8 mouse cellular contexts compared by ENCODE assay signal in the genomic region with DNA sequence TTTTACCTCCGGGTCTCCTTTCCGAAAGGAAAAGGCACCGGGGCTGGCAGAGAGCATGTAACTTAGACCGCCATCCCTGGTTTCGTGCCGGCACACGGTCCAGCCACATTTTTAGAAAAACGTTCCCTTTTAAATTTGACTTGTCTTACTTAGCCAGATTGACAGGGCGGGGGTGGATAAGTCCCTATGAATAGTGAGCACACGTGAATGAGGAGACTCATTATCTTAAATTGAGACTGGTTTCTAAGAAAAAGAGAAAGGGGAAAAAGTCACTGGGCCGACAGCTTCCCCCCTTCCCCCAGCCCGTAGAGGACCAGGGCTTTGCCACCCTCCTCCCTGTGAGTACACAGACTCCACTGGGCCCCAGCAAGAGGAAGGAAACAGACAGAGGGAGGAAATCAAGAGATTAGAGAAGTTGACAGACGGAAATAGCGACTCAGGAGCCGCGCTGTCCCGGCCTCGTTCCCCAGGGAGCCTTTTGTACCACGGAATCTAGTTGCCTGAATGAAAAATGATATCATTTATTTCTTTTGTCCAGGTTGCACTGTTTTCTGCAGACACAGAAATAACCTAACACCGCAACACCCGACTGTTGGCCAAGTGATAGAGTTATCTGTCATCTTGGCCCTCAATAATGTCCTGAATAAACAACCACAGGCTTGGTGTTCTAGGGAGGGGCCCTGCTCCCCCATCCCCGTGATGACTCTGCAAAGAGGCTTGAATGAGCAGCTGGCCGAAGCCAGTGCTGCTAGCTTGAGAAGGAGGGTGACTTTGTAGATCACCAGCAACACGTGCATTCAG. TPM values are rescaled to one million over a fixed set of nuclear protein-coding genes. Genes with fewer than 3 reads are reported as not detected.
DNase-seq lines count a peak whose midpoint lies in the region; ATAC-seq and TF ChIP-seq lines count a peak whose summit lies in the region.

No protein-coding gene starts in this region.

- 11% methylated on average over 24 of the region's 24 CpGs for WGBS in lung, adult 2 months
- 13% methylated on average over 24 of the region's 24 CpGs for WGBS in heart, adult 2 months
- 16% methylated on average over 24 of the region's 24 CpGs for WGBS in lung, embryonic 16.5 days
- 19% methylated on average over 24 of the region's 24 CpGs for WGBS in stomach, embryonic 16.5 days

- H3K79me2 ChIP-seq in heart, adult 2 months (replicated peaks; ENCODE audit: control insufficient read depth, insufficient read depth, low read length): no peaks in the 10 kb centered on the region

- peak; percentile 55 to 66 for DNase-seq in lung, adult 18-20 months
- no peak for DNase-seq in lung, adult 2 months
- peak; percentile 64 to 79 for DNase-seq in heart, adult 2 months
- DNase-seq in kidney, adult 11 months: peak; percentile 78
- no peak for DNase-seq in thymus, postnatal 14 days
- no peak for DNase-seq in right cerebral cortex, postnatal 4 days

- TF ChIP-seq EP300 in heart, adult 2 months (IDR thresholded peaks at IDR 0.05; ENCODE audit: insufficient read depth, low read depth, low read length): 0 out of 2 replicates have a peak, but pooled peaks have one; percentile 27

- no peak for TF ChIP-seq POLR2A in lung, adult 2 months (IDR thresholded peaks at IDR 0.05; ENCODE audit: borderline replicate concordance, extremely low read depth, low read depth, low read length)
- TF ChIP-seq POLR2A in heart, adult 2 months (IDR thresholded peaks at IDR 0.05; ENCODE audit: insufficient read depth, low read depth, low read length): 0 out of 2 replicates have a peak, but pooled peaks have one; percentile 39

- no peak for TF ChIP-seq CTCF in lung, adult 2 months (IDR thresholded peaks at IDR 0.05; ENCODE audit: insufficient read depth, low read length)
- no peak for TF ChIP-seq CTCF in heart, adult 2 months (IDR thresholded peaks at IDR 0.05)

- H3K27me3 ChIP-seq in heart, adult 2 months (ENCODE audit: control insufficient read depth, insufficient read depth, low read length): no peaks in the 10 kb centered on the region
- H3K27me3 ChIP-seq in lung, embryonic 16.5 days (ENCODE audit: control insufficient read depth, insufficient read depth, low read depth, low read length): no peaks in the 10 kb centered on the region
- no peaks in the 10 kb centered on the region; the same call in 1 of the 2 replicates for H3K27me3 ChIP-seq in stomach, embryonic 16.5 days (ENCODE audit: control insufficient read depth, insufficient read depth, low read length)

- no peaks in the 10 kb centered on the region for H3K9me3 ChIP-seq in lung, embryonic 16.5 days (ENCODE audit: control insufficient read depth, low read length)
- H3K9me3 ChIP-seq in stomach, embryonic 16.5 days (replicated peaks; ENCODE audit: control insufficient read depth, low read length): no peaks in the 10 kb centered on the region

- no peaks in the 10 kb centered on the region; the same call in 1 of the 2 replicates for H3K4me1 ChIP-seq in lung, adult 2 months (ENCODE audit: control insufficient read depth, insufficient read depth, low read length)
- peaks cover 6% of the 10 kb centered on the region; the same call in 1 of the 2 replicates for H3K4me1 ChIP-seq in heart, adult 2 months (ENCODE audit: control insufficient read depth, insufficient read depth, low read length)
- H3K4me1 ChIP-seq in lung, embryonic 16.5 days (replicated peaks; ENCODE audit: control insufficient read depth, insufficient read depth, low read length): peaks cover 17% of the 10 kb centered on the region
- H3K4me1 ChIP-seq in stomach, embryonic 16.5 days (ENCODE audit: control insufficient read depth, insufficient read depth, low read length): peaks cover 16% of the 10 kb centered on the region

- intact Hi-C loops in heart, adult 2 months (cut with DNase I): no loop called here

- H3K4me3 ChIP-seq in lung, adult 2 months (replicated peaks; ENCODE audit: extremely low read depth, low read depth, low read length): no peak overlapping the region
- peak overlapping the region; percentile 17; the same call in 1 of the 2 replicates for H3K4me3 ChIP-seq in heart, adult 2 months
- peak overlapping the region; percentile 8; the same call in 1 of the 2 replicates for H3K4me3 ChIP-seq in lung, embryonic 16.5 days (ENCODE audit: low read length)
- no peak overlapping the region for H3K4me3 ChIP-seq in stomach, embryonic 16.5 days (replicated peaks; ENCODE audit: low read length)

- peak overlapping the region; percentile 39 for H3K4me2 ChIP-seq in lung, embryonic 16.5 days (ENCODE audit: low read depth, low read length)
- H3K4me2 ChIP-seq in stomach, embryonic 16.5 days (ENCODE audit: low read depth, low read length): peak overlapping the region; percentile 40

- peak overlapping the region; percentile 63 for H3K27ac ChIP-seq in heart, adult 2 months
- peak overlapping the region; percentile 67 for H3K27ac ChIP-seq in lung, embryonic 16.5 days (ENCODE audit: low read length)
- peak overlapping the region; percentile 44 for H3K27ac ChIP-seq in stomach, embryonic 16.5 days (ENCODE audit: low read length)

- H3K36me3 ChIP-seq in heart, adult 2 months (ENCODE audit: control insufficient read depth, insufficient read depth, low read length): peaks cover 6% of the 10 kb centered on the region
- no peaks in the 10 kb centered on the region for H3K36me3 ChIP-seq in lung, embryonic 16.5 days (ENCODE audit: control insufficient read depth, insufficient read depth, low read length)
- H3K36me3 ChIP-seq in stomach, embryonic 16.5 days (ENCODE audit: control insufficient read depth, insufficient read depth, low read length): no peaks in the 10 kb centered on the region

- peak; percentile 89 for ATAC-seq in lung, embryonic 16.5 days (ENCODE audit: low read depth)
- ATAC-seq in stomach, embryonic 16.5 days (ENCODE audit: insufficient read depth, low FRiP score): peak; percentile 71; the same call in 1 of the 2 replicates

- H3K9ac ChIP-seq in heart, adult 2 months (ENCODE audit: low read depth, low read length): peak overlapping the region; percentile 28; the same call in 1 of the 2 replicates
- H3K9ac ChIP-seq in lung, embryonic 16.5 days (ENCODE audit: low read length): peak overlapping the region; percentile 44; the same call in 1 of the 2 replicates
- H3K9ac ChIP-seq in stomach, embryonic 16.5 days (ENCODE audit: low read length): no peak overlapping the region

RNA-seq across cellular contexts. Expression of gene Sost, which starts 14.1 kb away (rescaled TPM):
- polyA plus RNA-seq in lung, adult 2 months (2012; rRNA removed): 2.0 and 2.2 TPM in 2 replicates
- 1 to 10 TPM; 2.1 to 3.2 TPM for total RNA-seq in heart, adult 2 months (2021)
- polyA plus RNA-seq in heart, adult 2 months (2012; rRNA removed): 5.8 and 7.0 TPM in 2 replicates
- 0.53 and 0.63 TPM in 2 replicates for polyA plus RNA-seq in lung, embryonic 16.5 days (2015; fragmentation: Nextera tagmentation; extraction: Ambion mirVana)
- not detected in 2 replicates for polyA plus RNA-seq in stomach, embryonic 16.5 days (2015; fragmentation: Nextera tagmentation; extraction: Ambion mirVana)

RNA-seq across cellular contexts. Expression of gene Cfap97d1, which starts 31.3 kb away (rescaled TPM):
- not detected in 2 replicates for polyA plus RNA-seq in lung, adult 2 months (2012; rRNA removed)
- total RNA-seq in heart, adult 2 months (2021): not detected
- polyA plus RNA-seq in heart, adult 2 months (2012; rRNA removed): not detected in 2 replicates
- polyA plus RNA-seq in lung, embryonic 16.5 days (2015; fragmentation: Nextera tagmentation; extraction: Ambion mirVana): not detected in 2 replicates
- not detected in 2 replicates for polyA plus RNA-seq in stomach, embryonic 16.5 days (2015; fragmentation: Nextera tagmentation; extraction: Ambion mirVana)

RNA-seq across cellular contexts. Expression of gene Dusp3, which starts 34.1 kb away (rescaled TPM):
- polyA plus RNA-seq in lung, adult 2 months (2012; rRNA removed): 176 and 296 TPM in 2 replicates
- 100 to 1,000 TPM; 103 to 131 TPM for total RNA-seq in heart, adult 2 months (2021)
- polyA plus RNA-seq in heart, adult 2 months (2012; rRNA removed): 97.7 and 101 TPM in 2 replicates
- 21.7 and 23.8 TPM in 2 replicates for polyA plus RNA-seq in lung, embryonic 16.5 days (2015; fragmentation: Nextera tagmentation; extraction: Ambion mirVana)
- 26.1 and 26.3 TPM in 2 replicates for polyA plus RNA-seq in stomach, embryonic 16.5 days (2015; fragmentation: Nextera tagmentation; extraction: Ambion mirVana)

RNA-seq across cellular contexts. Expression of gene Meox1, which starts 58.6 kb away (rescaled TPM):
- 4.3 and 4.4 TPM in 2 replicates for polyA plus RNA-seq in lung, adult 2 months (2012; rRNA removed)
- total RNA-seq in heart, adult 2 months (2021): 1 to 10 TPM; 5.6 to 7.3 TPM
- polyA plus RNA-seq in heart, adult 2 months (2012; rRNA removed): 7.2 and 15.1 TPM in 2 replicates
- polyA plus RNA-seq in lung, embryonic 16.5 days (2015; fragmentation: Nextera tagmentation; extraction: Ambion mirVana): 11.7 and 12.4 TPM in 2 replicates
- 5.2 and 6.0 TPM in 2 replicates for polyA plus RNA-seq in stomach, embryonic 16.5 days (2015; fragmentation: Nextera tagmentation; extraction: Ambion mirVana)

Comparison
In these comparisons a context has a peak if more than half of its experiments do, and no peak if none do; other contexts are left out.
1. DNase-seq: peak in lung, adult 18-20 months (2 of 2), heart, adult 2 months (2 of 2) and kidney, adult 11 months (single experiment); none in lung, adult 2 months (single experiment), thymus, postnatal 14 days (single experiment) and right cerebral cortex, postnatal 4 days (single experiment).
2. H3K4me3 ChIP-seq: peak in heart, adult 2 months (single experiment) and lung, embryonic 16.5 days (single experiment); none in lung, adult 2 months (single experiment) and stomach, embryonic 16.5 days (single experiment).
3. Peak in every context shown above with its lines, with median percentiles within 50 percentile points of each other: H3K27ac ChIP-seq.